Mouse (Mus musculus): ENCODE measurements around the gene Spo11.

The Spo11 gene

GRCm38 (mm10) chr2:172958579-172958978 lies 18.9 kb upstream of the Spo11 start:
- no peak for DNase-seq (ENCODE audit: low spot score in 2 of 2)

- DNase-seq (ENCODE audit: low spot score in 2 of 2) = no peak
These were observed 18.3 kb upstream of the Spo11 start for GRCm38 (mm10) chr2:172959006-172959768.

GRCm38 (mm10) chr2:172960350-172960749 lies 17.1 kb upstream of the Spo11 start:
- no peak for DNase-seq (ENCODE audit: low spot score in 2 of 2)

- DNase-seq (ENCODE audit: low spot score in 2 of 2) = no peak
These were observed 16.3 kb upstream of the Spo11 start for GRCm38 (mm10) chr2:172961211-172961610.

- no peak for DNase-seq (ENCODE audit: low spot score in 2 of 2)
These were observed 12.3 kb upstream of the Spo11 start for GRCm38 (mm10) chr2:172965249-172965648.

- DNase-seq (ENCODE audit: low spot score in 2 of 2) = no peak
These were observed 11.0 kb upstream of the Spo11 start for GRCm38 (mm10) chr2:172966480-172966879.

- DNase-seq (ENCODE audit: low spot score in 2 of 2) = no peak
These were observed 5.6 kb upstream of the Spo11 start for GRCm38 (mm10) chr2:172971865-172972264.

GRCm38 (mm10) chr2:172973806-172974565 lies 3.5 kb upstream of the Spo11 start:
- no peak for DNase-seq (ENCODE audit: low spot score in 2 of 2)

- peak in 1 of 2 experiments; percentile 42 for DNase-seq (ENCODE audit: low spot score in 2 of 2)
These were observed 2.8 kb upstream of the Spo11 start for GRCm38 (mm10) chr2:172974701-172975100.

GRCm38 (mm10) chr2:172975159-172975558 lies 2.3 kb upstream of the Spo11 start:
- no peak for DNase-seq (ENCODE audit: low spot score in 2 of 2)

GRCm38 (mm10) chr2:172976661-172977238 lies 750 bp upstream of the Spo11 start:
- no peak for DNase-seq (ENCODE audit: low spot score in 2 of 2)

- no peak for DNase-seq (ENCODE audit: low spot score in 2 of 2)
These were observed 682 bp downstream of the Spo11 start for GRCm38 (mm10) chr2:172978131-172978633.

GRCm38 (mm10) chr2:172979666-172980345 lies 2.3 kb downstream of the Spo11 start:
- no peak for DNase-seq (ENCODE audit: low spot score in 2 of 2)

GRCm38 (mm10) chr2:172982776-172983561 lies 5.5 kb downstream of the Spo11 start:
- DNase-seq (ENCODE audit: low spot score in 2 of 2) = no peak

- no peak for DNase-seq (ENCODE audit: low spot score in 2 of 2)
These were observed 12.7 kb downstream of the Spo11 start for GRCm38 (mm10) chr2:172990161-172990560.

- DNase-seq (ENCODE audit: low spot score in 2 of 2) = peak; percentile 65 to 78
These were observed 18.7 kb downstream of the Spo11 start for GRCm38 (mm10) chr2:172996207-172996606.

GRCm38 (mm10) chr2:172997748-172998147 lies 20.2 kb downstream of the Spo11 start:
- no peak for DNase-seq (ENCODE audit: low spot score in 2 of 2)

- DNase-seq (ENCODE audit: low spot score in 2 of 2) = no peak
These were observed 21.0 kb downstream of the Spo11 start for GRCm38 (mm10) chr2:172998478-172998877.

- DNase-seq (ENCODE audit: low spot score in 2 of 2) = peak; percentile 98 to 99
These were observed 22.3 kb downstream of the Spo11 start, which contains the start of gene Rae1 for GRCm38 (mm10) chr2:172999630-173000284. Rae1 (plus strand) TSS chr2:173000117.

- peak in 1 of 2 experiments; percentile 38 for DNase-seq (ENCODE audit: low spot score in 2 of 2)
These were observed 22.8 kb downstream of the Spo11 start for GRCm38 (mm10) chr2:173000285-173000652.

Data from cerebellum, postnatal 4 days (tissue).